Mouse (Mus musculus) adrenal gland, postnatal 36 days (tissue): ENCODE results near the gene Ahnak2. TPM values are rescaled to one million over a fixed set of nuclear protein-coding genes. Genes with fewer than 3 reads are reported as not detected.

ENCODE experiments used
- DNase-seq, 2 experiments: peaks; one replicate each; pipeline ENCODE4 v3.0.0; 2021; ENCODE audit warnings: mixed read lengths in 1 of 2
- microRNA-seq: library from miRNA; unstranded; fragments of <30 nt; microRNA quantifications from one replicate; pipeline ENCODE4 v1.2.0, GENCODE M21; 2021
- total RNA-seq, 2 experiments: library from RNA; stranded (reverse); gene quantifications; 2 replicates each; pipeline ENCODE4 v1.2.3; 2021

Ahnak2 gene
- total RNA-seq, 2 experiments from 2014 or later = 7.5 to 7.7 TPM

GRCm38 (mm10) chr12:112734881-112735655 lies 67.4 kb downstream of the Ahnak2 start:
- no peak for DNase-seq

GRCm38 (mm10) chr12:112734108-112734820 lies 68.2 kb downstream of the Ahnak2 start:
- DNase-seq = no peak

DNA sequence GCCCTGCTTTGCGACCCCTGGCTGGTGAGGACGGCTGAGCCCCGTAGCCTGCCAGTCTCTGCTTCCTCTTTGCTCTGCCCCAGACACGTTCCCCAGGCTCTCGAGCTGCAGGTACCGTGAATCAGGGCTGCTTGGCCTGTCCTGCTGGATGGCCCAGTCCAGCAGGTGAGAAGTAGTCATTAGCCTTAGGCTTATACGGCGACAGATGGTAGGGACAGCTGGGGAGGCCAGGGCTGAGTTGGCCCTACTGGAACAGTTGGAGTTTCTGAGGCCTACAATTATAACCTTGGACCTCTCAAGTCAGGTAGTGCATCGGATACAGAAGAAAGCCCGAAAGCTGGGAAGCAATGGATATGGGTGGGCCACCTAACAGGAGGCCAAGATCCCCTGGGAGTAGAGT lies 69.9 kb downstream of the Ahnak2 start:
- no peak for DNase-seq

GRCm38 (mm10) chr12:112730808-112731207 lies 71.6 kb downstream of the Ahnak2 start:
- DNase-seq = no peak

DNA sequence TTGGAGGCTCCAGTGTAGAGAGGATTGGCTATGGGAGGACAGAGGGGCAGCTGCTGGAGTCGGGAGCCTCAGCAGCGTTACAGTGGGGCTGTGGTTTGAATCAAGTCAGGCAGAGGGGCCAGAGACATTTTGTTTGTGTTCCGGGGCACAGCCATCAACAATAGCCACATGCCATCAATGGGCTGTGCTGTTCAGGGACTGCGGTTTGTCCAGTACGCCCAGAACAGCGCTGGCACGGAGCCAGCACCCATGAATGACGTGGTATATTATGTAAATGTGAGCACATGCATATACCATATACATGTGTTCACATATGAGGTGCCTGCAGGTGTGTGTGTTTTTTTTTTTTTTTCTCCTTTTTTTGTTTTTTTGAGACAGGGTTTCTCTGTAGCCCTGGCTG lies 74.7 kb downstream of the Ahnak2 start:
- DNase-seq = no peak

DNA sequence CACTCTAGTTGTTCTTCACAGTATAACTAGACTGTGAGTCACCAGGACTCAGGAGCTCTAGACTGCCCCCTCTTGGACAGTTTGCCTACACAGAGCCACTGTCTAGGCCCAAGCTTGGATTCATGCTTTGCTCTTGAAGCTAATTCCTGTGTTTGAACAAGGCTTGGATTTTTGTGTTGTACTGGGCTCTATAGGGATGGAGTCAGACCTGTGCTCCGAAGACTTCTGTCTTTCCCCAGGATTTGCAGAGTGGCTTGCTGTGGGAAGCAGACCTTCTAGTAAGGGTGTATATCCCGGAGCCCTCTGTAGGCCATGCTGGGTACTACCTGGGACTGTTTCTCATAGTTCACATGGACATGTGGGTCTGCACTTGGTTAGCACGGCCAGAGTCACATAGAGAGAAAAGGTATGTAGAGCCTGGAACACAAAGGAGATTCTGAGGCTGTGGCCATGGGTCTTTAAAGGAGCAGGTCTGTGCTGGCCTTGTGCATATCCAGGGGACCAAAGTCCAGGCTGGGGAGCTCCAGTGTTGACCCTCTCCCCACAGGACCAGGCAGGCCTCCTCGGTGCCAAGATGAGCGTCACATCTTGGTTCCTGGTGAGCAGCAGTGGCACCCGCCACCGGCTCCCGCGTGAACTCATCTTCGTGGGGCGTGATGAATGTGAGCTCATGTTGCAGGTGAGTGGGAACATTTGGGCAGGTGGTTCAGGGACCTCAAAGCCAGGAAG lies 78.2 kb downstream of the Ahnak2 start:
- DNase-seq = peak; percentile 72 to 77

- DNase-seq = no peak
Measured at GRCm38 (mm10) chr12:112723445-112723844, 79.0 kb downstream of the Ahnak2 start.

DNA sequence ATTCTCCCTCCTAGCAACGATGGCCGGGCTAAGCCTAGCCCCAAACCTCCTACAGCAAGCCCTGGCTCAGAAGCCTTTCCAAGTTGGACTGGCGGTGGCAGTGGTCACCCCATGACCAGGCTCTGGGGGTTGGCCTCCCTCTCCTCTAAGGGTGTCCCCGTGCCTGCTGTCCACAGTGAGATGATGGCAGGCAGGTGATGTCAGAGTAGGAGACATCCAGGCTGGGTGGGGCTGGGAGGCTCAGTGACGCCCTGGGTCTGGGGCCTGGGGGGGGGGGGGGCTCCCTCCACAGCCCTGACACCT lies 79.5 kb downstream of the Ahnak2 start:
- DNase-seq = no peak

DNA sequence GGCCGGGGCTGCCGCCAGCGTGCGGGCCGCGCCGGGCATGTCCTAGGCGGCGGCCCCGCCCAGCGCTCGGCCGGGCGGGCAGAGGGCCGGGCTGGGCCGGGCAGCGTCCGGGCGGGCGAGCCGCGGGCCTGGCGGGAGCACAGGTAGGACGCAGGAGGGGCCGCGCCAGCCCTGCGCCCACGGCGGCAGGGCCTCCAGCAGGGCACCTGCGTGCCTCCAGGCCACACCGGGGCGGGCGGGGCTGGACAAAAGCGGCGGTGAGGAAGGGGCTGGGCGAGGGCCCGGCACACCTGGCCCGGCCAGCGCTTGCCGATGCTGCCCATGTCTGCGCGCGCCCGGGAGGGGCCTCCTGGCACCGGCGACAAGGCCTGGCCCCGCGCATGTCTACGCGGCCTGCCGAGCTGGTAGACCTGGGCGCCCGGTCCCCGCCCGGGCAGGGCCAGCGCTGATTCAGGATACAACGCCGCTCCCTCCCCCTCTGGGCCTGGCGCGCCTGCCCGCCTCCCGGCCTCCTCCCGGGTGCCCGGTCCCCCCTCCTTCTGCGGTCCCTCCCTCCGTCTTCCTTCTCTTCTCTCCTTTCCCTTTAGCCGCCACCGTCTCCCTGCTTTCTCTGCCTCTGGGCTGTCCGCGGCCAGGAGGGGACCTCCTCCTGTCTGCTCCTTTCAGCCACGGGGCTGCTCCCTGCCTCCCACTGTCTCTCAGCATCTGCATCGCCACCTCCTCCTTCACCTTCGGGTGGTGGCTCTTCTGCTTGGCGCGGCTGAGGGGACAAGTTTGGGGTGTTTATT lies 80.0 kb downstream of the Ahnak2 start:
- DNase-seq = peak; percentile 86

Small RNAs within 50 kb of the gene (microRNA-seq; reads per million reads assigned to microRNA genes)
- not detected for gene Mir6940

Other genes starting within 250 kb of the Ahnak2 start
- gene Inf2, start 213.9 kb downstream of the Ahnak2 start, total RNA-seq = 10 to 100 TPM; 23.3 to 27.7 TPM
- 10 to 100 TPM; 21.8 to 22.7 TPM for gene Adssl1, start 182.6 kb downstream of the Ahnak2 start, total RNA-seq
- gene Siva1, start 158.0 kb downstream of the Ahnak2 start, total RNA-seq = 10 to 100 TPM; 45.4 to 46.9 TPM
- gene Akt1, start 127.8 kb downstream of the Ahnak2 start, total RNA-seq = 100 to 1,000 TPM; 256 to 378 TPM
- gene Zbtb42, start 123.8 kb downstream of the Ahnak2 start, total RNA-seq = 1 to 10 TPM; 5.0 to 9.0 TPM
- gene Cep170b, start 82.2 kb downstream of the Ahnak2 start, total RNA-seq = 10 to 100 TPM; 41.5 to 48.8 TPM
- 10 to 100 TPM in 1 of 2 experiments, 1 to 10 TPM in 1; 7.5 to 11.9 TPM for gene Pld4, start 42.0 kb downstream of the Ahnak2 start, total RNA-seq
- gene Clba1, start 6.3 kb upstream of the Ahnak2 start, total RNA-seq = 10 to 100 TPM; 10.0 to 12.0 TPM
- gene Cdca4, start 26.8 kb upstream of the Ahnak2 start, total RNA-seq = 10 to 100 TPM; 14.7 to 19.5 TPM
- under 1 TPM; 0.33 to 0.40 TPM for gene Gpr132, start 65.6 kb upstream of the Ahnak2 start, total RNA-seq
- 1 to 10 TPM; 4.3 to 6.5 TPM for gene Jag2, start 127.1 kb upstream of the Ahnak2 start, total RNA-seq
- gene Nudt14, start 139.5 kb upstream of the Ahnak2 start, total RNA-seq = 10 to 100 TPM; 26.5 to 34.7 TPM
- gene Btbd6, start 173.8 kb upstream of the Ahnak2 start, total RNA-seq = 10 to 100 TPM; 15.5 to 23.7 TPM
- 10 to 100 TPM; 42.9 to 49.6 TPM for gene Brf1, start 198.0 kb upstream of the Ahnak2 start, total RNA-seq
- 10 to 100 TPM; 39.7 to 46.3 TPM for gene Pacs2, start 211.9 kb upstream of the Ahnak2 start, total RNA-seq